Mouse (Mus musculus) kidney, embryonic 16.5 days (tissue): ENCODE results near the gene Prodh2. TPM values are rescaled to one million over a fixed set of nuclear protein-coding genes. Genes with fewer than 3 reads are reported as not detected.

ENCODE experiments used
- ATAC-seq: fragments of 200-750 bp; cut with Nextera tagmentation; 2 replicates; pipeline ENCODE4 v1.8.0; 2017; ENCODE audit warnings: moderate TSS enrichment; ENCODE audit not compliant: low FRiP score, low TSS enrichment
- H3K27ac ChIP-seq: fragments of 300-500 bp; sonication (generic); 2 replicates; pipeline ENCODE4 v1.5.1; 2014; ENCODE audit warnings: low read length
- H3K27me3 ChIP-seq: fragments of 300-500 bp; sonication (generic); 2 replicates; pipeline ENCODE4 v1.6.1; 2014; ENCODE audit warnings: low read length, control low read depth, mixed read lengths; ENCODE audit not compliant: insufficient read depth
- H3K36me3 ChIP-seq: fragments of 300-500 bp; sonication (generic); 2 replicates; pipeline ENCODE4 v1.6.1; 2014; ENCODE audit warnings: low read length, control low read depth, mixed read lengths; ENCODE audit not compliant: insufficient read depth
- H3K4me1 ChIP-seq: fragments of 300-500 bp; sonication (generic); 2 replicates; pipeline ENCODE4 v1.6.1; 2014; ENCODE audit warnings: low read length, control low read depth, mixed read lengths; ENCODE audit not compliant: insufficient read depth
- H3K4me2 ChIP-seq: fragments of 300-500 bp; sonication (generic); replicated peaks from 2 replicates; pipeline ENCODE4 v1.6.1; 2014; ENCODE audit warnings: low read depth, low read length
- H3K4me3 ChIP-seq: fragments of 300-500 bp; sonication (generic); 2 replicates; pipeline ENCODE4 v1.5.1; 2014; ENCODE audit warnings: mild to moderate bottlenecking, low read length
- H3K9ac ChIP-seq: fragments of 300-500 bp; sonication (generic); replicated peaks from 2 replicates; pipeline ENCODE4 v1.6.1; 2014; ENCODE audit warnings: low read length
- H3K9me3 ChIP-seq: fragments of 300-500 bp; sonication (generic); 2 replicates; pipeline ENCODE4 v1.6.1; 2016; ENCODE audit warnings: low read length, control low read depth
- WGBS: fragments of 180-500 bp; shearing (Covaris S2); extraction: QIAGEN DNeasy Blood & Tissue Kit; methylation state at CpG from one replicate; pipeline ENCODE4 v1.1.7; 2014; 5-methylcytosine and 5-hydroxymethylcytosine counted together
- polyA plus RNA-seq: library from polyadenylated mRNA; unstranded; fragments of >200 nt; fragmentation: Nextera tagmentation; extraction: Ambion mirVana; gene quantifications from 2 replicates; pipeline ENCODE4 v1.2.1, GENCODE M21; 2015

The Prodh2 gene
- polyA plus RNA-seq, 1 experiment from 2014 or later: 27.6 TPM

DNA sequence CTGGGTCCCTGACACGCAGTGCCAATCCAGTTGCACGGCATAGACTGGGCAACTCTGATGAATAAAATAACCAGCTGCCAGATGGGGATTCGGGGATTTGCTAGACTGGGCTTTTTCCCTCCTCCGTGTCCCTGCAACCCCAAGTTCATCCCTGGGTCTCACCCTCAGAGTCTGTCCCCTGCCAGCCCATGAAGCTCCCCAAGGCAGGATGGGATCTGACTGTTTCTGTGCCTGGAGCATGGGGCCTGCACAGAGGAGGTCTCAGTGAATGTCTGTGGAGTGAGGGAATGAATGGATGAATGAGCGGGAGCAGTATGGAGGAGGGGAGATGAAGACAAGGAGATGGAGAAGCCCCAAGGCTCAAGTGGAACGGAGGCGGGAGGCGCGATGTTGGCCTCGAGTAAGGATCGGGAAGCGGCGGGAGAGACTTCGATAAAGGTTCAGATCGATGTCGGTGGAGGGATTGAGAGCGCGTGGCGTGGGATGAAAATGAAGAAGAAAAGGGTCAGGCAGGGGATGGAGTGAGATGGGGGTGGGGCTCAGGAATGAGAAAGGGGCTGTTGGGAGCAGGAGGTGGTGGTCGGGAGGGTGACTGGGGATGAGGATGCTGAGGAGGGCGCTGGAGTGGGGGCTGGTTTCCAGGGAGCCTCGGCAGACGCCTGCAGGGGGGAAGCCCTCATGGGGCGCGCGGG is 40.7 kb downstream of the Prodh2 start:
- Histone ChIP-seq H3K4me1 (peaks cover 22% of the 10 kb centered on the region), H3K9ac (peak overlapping the region; percentile 82), H3K36me3 (peaks cover 35% of the 10 kb centered on the region), H3K27ac (0 out of 2 replicates have a peak overlapping the region, but pooled peaks have one; percentile 57), H3K9me3 (no peaks in the 10 kb centered on the region), H3K4me2 (peak overlapping the region; percentile 91), H3K27me3 (no peaks in the 10 kb centered on the region), H3K4me3 (peak overlapping the region; percentile 76)
- ATAC-seq: peak; percentile 36
- WGBS: 7% methylated on average over 20 of the region's 26 CpGs

GRCm38 (mm10) chr7:30534633-30535577 is 41.5 kb downstream of the Prodh2 start, which contains the start of gene Arhgap33:
Gene Arhgap33, minus strand, starts transcription at chr7:30535060.
- H3K4me2 ChIP-seq: peak within 1 kb of the TSS; percentile 91
- peak within 1 kb of the TSS; percentile 57; the same call in 1 of the 2 replicates for H3K27ac ChIP-seq
- peak within 1 kb of the TSS; percentile 82 for H3K9ac ChIP-seq
- peaks cover 22% of the 10 kb centered on the region for H3K4me1 ChIP-seq
- under 1% methylated on average over 54 of the region's 84 CpGs for WGBS
- H3K27me3 ChIP-seq: no peaks in the 10 kb centered on the region
- peak within 1 kb of the TSS; percentile 76 for H3K4me3 ChIP-seq
- peak; percentile 94 for ATAC-seq
- no peaks in the 10 kb centered on the region for H3K9me3 ChIP-seq
- H3K36me3 ChIP-seq: peaks cover 34% of the 10 kb centered on the region

GRCm38 (mm10) chr7:30540572-30540971 is 47.1 kb downstream of the Prodh2 start:
- Histone ChIP-seq H3K9ac (no peak overlapping the region), H3K27me3 (no peaks in the 10 kb centered on the region), H3K27ac (no peak overlapping the region), H3K36me3 (peaks cover 31% of the 10 kb centered on the region), H3K4me3 (no peak overlapping the region), H3K4me1 (peaks cover 3% of the 10 kb centered on the region; the same call in 1 of the 2 replicates), H3K9me3 (no peaks in the 10 kb centered on the region), H3K4me2 (no peak overlapping the region)
- 93% methylated on average over 7 of the region's 7 CpGs for WGBS
- ATAC-seq: no peak

DNA sequence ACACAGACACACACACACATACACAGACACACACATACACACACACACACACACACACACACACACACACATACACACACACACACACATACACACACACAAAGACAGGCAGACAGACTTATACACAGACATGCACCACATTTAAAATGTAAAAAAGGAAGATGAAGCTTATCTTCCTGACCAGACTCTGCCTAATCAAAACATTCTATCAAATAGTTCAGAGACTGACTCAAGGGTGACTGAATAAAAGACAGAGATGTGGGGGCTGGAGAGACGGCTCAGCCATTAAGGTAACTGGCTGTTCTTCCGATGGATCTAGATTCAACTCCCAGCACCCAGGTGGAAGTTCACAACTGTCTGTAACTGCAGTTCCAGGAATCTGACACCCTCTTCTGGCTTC is 50.9 kb downstream of the Prodh2 start:
- ATAC-seq: no peak
- Histone ChIP-seq H3K9ac (no peak overlapping the region), H3K27me3 (no peaks in the 10 kb centered on the region), H3K4me1 (no peaks in the 10 kb centered on the region), H3K4me3 (no peak overlapping the region), H3K36me3 (peaks cover 42% of the 10 kb centered on the region), H3K9me3 (no peaks in the 10 kb centered on the region), H3K4me2 (no peak overlapping the region), H3K27ac (no peak overlapping the region)
- WGBS: 89% methylated on average over 2 of the region's 2 CpGs

DNA sequence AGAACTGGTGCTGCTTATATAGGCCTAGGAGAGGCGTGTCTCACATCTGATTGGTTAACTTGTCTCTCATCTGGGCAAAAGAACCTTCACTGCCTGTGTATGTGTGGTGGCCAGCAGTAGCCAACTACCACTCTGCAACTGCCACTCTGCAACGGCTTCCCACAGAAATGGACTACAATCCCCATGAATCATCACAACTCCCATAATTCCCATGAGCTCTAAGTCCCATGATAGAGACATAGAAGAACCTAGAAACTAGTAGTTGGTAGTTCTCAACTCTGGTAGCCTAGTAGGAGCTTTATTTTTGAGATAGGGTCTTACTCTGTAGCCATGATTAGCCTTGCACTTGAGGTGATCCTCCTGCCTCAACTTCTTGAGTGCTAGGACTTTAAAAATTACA is 56.5 kb downstream of the Prodh2 start:
- ATAC-seq: no peak
- Histone ChIP-seq H3K9ac (no peak overlapping the region), H3K4me2 (no peak overlapping the region), H3K9me3 (no peaks in the 10 kb centered on the region), H3K4me3 (no peak overlapping the region), H3K4me1 (peaks cover 21% of the 10 kb centered on the region), H3K36me3 (peaks cover 32% of the 10 kb centered on the region), H3K27ac (no peak overlapping the region), H3K27me3 (no peaks in the 10 kb centered on the region)
- 83% methylated on average over 2 of the region's 2 CpGs for WGBS

GRCm38 (mm10) chr7:30550603-30551002 is 57.2 kb downstream of the Prodh2 start:
- ATAC-seq: no peak
- Histone ChIP-seq H3K4me2 (no peak overlapping the region), H3K27ac (no peak overlapping the region), H3K9ac (no peak overlapping the region), H3K4me3 (no peak overlapping the region), H3K36me3 (peaks cover 37% of the 10 kb centered on the region), H3K4me1 (peaks cover 21% of the 10 kb centered on the region), H3K9me3 (no peaks in the 10 kb centered on the region), H3K27me3 (no peaks in the 10 kb centered on the region)
- 100% methylated on average over 1 of the region's 1 CpGs for WGBS

DNA sequence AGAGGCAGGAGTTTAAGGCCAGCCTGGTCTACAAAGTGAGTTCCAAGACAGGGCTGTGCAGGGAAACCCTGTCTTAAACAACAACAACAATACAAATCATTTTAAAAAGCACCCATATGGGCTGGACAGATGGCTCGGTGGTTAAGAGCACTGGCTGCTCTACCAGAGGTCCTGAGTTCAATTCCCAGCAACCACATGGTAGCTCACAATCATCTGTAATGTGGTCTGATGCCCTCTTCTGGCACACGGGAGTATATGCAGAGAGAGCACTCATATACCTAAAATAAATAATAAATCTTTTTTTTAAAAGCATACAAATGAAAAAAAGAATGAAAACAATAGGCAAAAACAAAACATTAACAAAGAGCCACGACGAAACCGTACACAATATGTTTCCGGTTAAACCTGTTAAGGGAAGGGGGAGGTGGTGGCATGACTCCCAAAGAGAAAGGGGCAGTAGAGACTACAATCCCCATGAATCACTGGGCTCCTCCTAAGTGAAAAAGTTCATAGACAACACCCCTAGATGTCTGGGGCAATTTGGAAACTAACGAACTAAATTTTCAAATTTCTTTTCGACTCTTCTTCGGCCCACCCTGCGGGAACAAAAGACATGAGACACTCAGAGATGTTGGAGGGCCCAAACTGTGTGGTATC is 58.2 kb downstream of the Prodh2 start:
- H3K4me2 ChIP-seq: peak overlapping the region; percentile 95
- 3% methylated on average over 10 of the region's 10 CpGs for WGBS
- no peaks in the 10 kb centered on the region for H3K27me3 ChIP-seq
- H3K9me3 ChIP-seq: no peaks in the 10 kb centered on the region
- peak overlapping the region; percentile 76 for H3K4me3 ChIP-seq
- ATAC-seq: peak; percentile 66
- peak overlapping the region; percentile 87 for H3K9ac ChIP-seq
- peaks cover 37% of the 10 kb centered on the region for H3K36me3 ChIP-seq
- peak overlapping the region; percentile 99 for H3K27ac ChIP-seq
- peaks cover 21% of the 10 kb centered on the region for H3K4me1 ChIP-seq

GRCm38 (mm10) chr7:30552102-30553020 is 58.9 kb downstream of the Prodh2 start, which contains the start of the genes Hspb6 and Proser3:
Gene Hspb6, plus strand, starts transcription at chr7:30552178.
Gene Proser3, minus strand, starts transcription at chr7:30552299.
- Histone ChIP-seq H3K27me3 (no peaks in the 10 kb centered on the region), H3K27ac (peak within 1 kb of the TSS; percentile 99), H3K4me1 (peaks cover 21% of the 10 kb centered on the region), H3K4me2 (peak within 1 kb of the TSS; percentile 95), H3K4me3 (peak within 1 kb of the TSS; percentile 76), H3K36me3 (peaks cover 39% of the 10 kb centered on the region), H3K9me3 (no peaks in the 10 kb centered on the region), H3K9ac (peak within 1 kb of the TSS; percentile 87)
- 1% methylated on average over 44 of the region's 44 CpGs for WGBS
- ATAC-seq: peak; percentile 95
